Mouse (Mus musculus) hindbrain, postnatal 0 days (tissue): ENCODE results near the gene Rbfox1. TPM values are rescaled to one million over a fixed set of nuclear protein-coding genes. Genes with fewer than 3 reads are reported as not detected.

Source experiments
- ATAC-seq: fragments of 200-750 bp; cut with Nextera tagmentation; 2 replicates; pipeline ENCODE4 v1.8.0; 2017; ENCODE audit warnings: mild to moderate bottlenecking, moderate TSS enrichment, moderate library complexity
- DNase-seq: peaks from one replicate; pipeline ENCODE4 v3.0.0-alpha.2; 2015; ENCODE audit warnings: low spot score
- H3K27ac ChIP-seq: fragments of 300-500 bp; sonication (generic); 2 replicates; pipeline ENCODE4 v1.5.1; 2014; ENCODE audit warnings: mild to moderate bottlenecking
- H3K27me3 ChIP-seq: fragments of 300-500 bp; sonication (generic); 2 replicates; pipeline ENCODE4 v1.6.1; 2014; ENCODE audit warnings: low read length, mixed read lengths; ENCODE audit not compliant: insufficient read depth
- H3K36me3 ChIP-seq: fragments of 300-500 bp; sonication (generic); 2 replicates; pipeline ENCODE4 v1.6.1; 2014; ENCODE audit warnings: low read length, mixed read lengths; ENCODE audit not compliant: insufficient read depth
- H3K4me1 ChIP-seq: fragments of 300-500 bp; sonication (generic); 2 replicates; pipeline ENCODE4 v1.6.1; 2014; ENCODE audit warnings: antibody characterized with exemption, low read length, mixed read lengths; ENCODE audit not compliant: insufficient read depth
- H3K4me2 ChIP-seq: fragments of 300-500 bp; sonication (generic); 2 replicates; pipeline ENCODE4 v1.6.1; 2014; ENCODE audit warnings: low read depth, mild to moderate bottlenecking, low read length, moderate library complexity, mixed read lengths
- H3K4me3 ChIP-seq: fragments of 300-500 bp; sonication (generic); 2 replicates; pipeline ENCODE4 v1.5.1; 2014; ENCODE audit warnings: low read length
- H3K9ac ChIP-seq: fragments of 300-500 bp; sonication (generic); replicated peaks from 2 replicates; pipeline ENCODE4 v1.6.1; 2014; ENCODE audit warnings: mild to moderate bottlenecking, low read length, moderate library complexity, mixed read lengths
- H3K9me3 ChIP-seq: fragments of 300-500 bp; sonication (generic); 2 replicates; pipeline ENCODE4 v1.6.1; 2016; ENCODE audit warnings: low read length, mixed read lengths
- CTCF ChIP-seq: IDR thresholded peaks from 2 replicates; pipeline ENCODE4 v1.5.1; 2016; ENCODE audit warnings: antibody characterized with exemption, control low read depth, low read depth
- WGBS: fragments of 180-500 bp; shearing (Covaris S2); extraction: QIAGEN DNeasy Blood & Tissue Kit; methylation state at CpG from one replicate; pipeline ENCODE4 v1.1.7; 2014; 5-methylcytosine and 5-hydroxymethylcytosine counted together
- polyA plus RNA-seq: library from polyadenylated mRNA; unstranded; fragments of >200 nt; fragmentation: Nextera tagmentation; extraction: Ambion mirVana; gene quantifications from 2 replicates; pipeline ENCODE4 v1.2.1, GENCODE M21; 2015
- total RNA-seq: library from RNA; depleted of rRNA; stranded (reverse); fragments of >200 nt; gene quantifications from 2 replicates; pipeline ENCODE4 v1.2.3, GENCODE M21; 2014

Gene Rbfox1
- total and polyA plus RNA-seq, 2 experiments from 2014 or later: 158 to 204 TPM

DNA sequence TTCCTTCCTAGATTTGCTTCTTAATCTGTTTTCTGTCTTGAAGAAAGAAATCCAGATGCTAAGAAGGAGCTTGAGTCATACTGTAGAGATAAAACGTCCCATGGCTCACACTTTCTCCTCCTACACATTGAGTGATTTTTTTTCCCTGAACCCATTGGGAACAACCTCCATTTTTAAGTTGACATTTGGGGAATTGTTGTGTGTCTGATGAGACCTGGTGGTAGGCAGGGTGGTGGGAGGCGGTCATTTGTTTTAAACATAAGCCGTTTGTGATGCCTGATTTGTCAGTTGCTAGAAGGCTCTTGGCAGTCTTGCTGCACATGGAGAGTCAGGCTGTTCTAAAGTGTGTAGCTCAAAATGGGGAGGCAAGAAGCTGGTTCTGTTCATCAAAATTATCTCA lies 76.6 kb downstream of the Rbfox1 start:
- no peaks in the 10 kb centered on the region for H3K9me3 ChIP-seq
- TF ChIP-seq CTCF: no peak
- no peaks in the 10 kb centered on the region for H3K27me3 ChIP-seq
- DNase-seq: no peak
- ATAC-seq: no peak
- H3K27ac ChIP-seq: no peak overlapping the region
- no peak overlapping the region for H3K9ac ChIP-seq
- no peaks in the 10 kb centered on the region for H3K4me1 ChIP-seq
- no peaks in the 10 kb centered on the region for H3K36me3 ChIP-seq
- no peak overlapping the region for H3K4me3 ChIP-seq
- WGBS: 71% methylated on average over 3 of the region's 3 CpGs
- H3K4me2 ChIP-seq: no peak overlapping the region

DNA sequence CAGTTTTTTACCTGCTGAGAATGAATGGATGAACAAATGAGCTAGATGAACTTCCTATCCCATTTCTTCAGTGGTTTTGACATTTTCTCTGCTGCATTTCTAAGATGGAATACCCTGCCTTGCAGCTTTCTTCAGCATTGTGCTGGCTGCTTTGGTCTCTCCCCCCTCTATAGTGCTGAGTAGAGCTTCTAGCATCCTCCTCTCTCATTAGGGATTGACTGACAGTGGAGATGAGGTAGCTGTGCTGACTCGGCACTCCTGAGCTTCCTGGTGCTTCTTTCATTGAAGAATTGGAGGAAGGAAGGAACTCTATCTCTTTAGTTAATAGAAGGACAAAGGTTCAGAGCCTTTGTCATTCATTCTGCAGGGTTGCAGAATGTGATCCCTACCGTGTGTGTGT lies 89.0 kb downstream of the Rbfox1 start:
- no peaks in the 10 kb centered on the region for H3K9me3 ChIP-seq
- no peak overlapping the region for H3K9ac ChIP-seq
- H3K4me2 ChIP-seq: no peak overlapping the region
- ATAC-seq (no peak), DNase-seq (no peak)
- no peak overlapping the region for H3K4me3 ChIP-seq
- no peak overlapping the region for H3K27ac ChIP-seq
- TF ChIP-seq CTCF: no peak
- H3K36me3 ChIP-seq: no peaks in the 10 kb centered on the region
- H3K4me1 ChIP-seq: no peaks in the 10 kb centered on the region
- 51% methylated on average over 2 of the region's 2 CpGs for WGBS
- no peaks in the 10 kb centered on the region for H3K27me3 ChIP-seq

DNA sequence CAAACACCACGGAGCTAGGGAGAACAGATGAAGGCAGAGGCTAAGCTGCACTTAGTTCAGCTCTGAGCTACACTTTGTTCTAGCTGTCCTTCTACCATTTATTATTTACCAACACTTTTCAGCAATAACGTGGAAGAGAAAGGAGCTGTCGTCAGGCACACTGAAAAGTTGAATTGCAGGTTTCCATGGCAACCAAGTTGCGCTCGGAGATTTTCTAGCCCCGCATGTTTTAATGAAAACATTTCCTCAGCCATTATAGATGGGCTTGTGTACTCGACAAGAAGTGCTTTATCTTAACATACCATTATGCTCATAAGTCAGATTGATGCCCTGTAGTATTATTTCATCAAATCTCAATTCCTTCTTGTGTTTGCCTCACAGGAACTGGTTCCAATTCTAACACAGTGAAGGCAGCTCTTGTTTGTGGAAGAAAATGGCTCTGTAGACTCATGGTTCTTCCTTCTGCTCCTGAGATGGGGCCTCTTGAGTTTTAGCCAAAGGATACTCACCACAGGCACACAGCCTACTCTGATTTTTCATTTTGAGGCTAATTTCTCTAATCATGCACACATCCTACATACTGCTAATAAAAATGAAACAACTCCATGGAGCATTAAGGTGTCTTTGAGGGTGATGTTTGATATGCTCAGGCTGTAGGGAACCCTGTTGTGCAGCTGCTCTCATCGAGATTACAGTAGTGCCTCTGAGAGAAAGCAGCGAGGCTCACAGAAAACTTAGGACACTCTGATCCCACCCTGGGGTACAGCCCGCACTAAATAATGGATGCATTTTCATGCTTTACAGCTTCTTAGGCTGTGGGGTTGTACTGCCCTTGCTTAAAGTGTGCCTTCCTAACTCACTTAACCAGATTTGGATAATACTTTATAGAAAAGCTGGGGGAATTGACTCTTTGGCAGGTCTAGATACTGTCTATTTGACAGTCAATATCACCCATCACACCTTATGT lies 107.2 kb downstream of the Rbfox1 start:
- Histone ChIP-seq H3K9me3 (no peaks in the 10 kb centered on the region), H3K4me2 (no peak overlapping the region), H3K4me3 (no peak overlapping the region), H3K27ac (0 out of 2 replicates have a peak overlapping the region, but pooled peaks have one; percentile 22), H3K4me1 (peaks cover 6% of the 10 kb centered on the region; the same call in 1 of the 2 replicates), H3K27me3 (no peaks in the 10 kb centered on the region), H3K36me3 (no peaks in the 10 kb centered on the region), H3K9ac (no peak overlapping the region)
- no peak for TF ChIP-seq CTCF
- ATAC-seq (peak; percentile 78), DNase-seq (peak; percentile 80)
- WGBS: 18% methylated on average over 10 of the region's 10 CpGs

DNA sequence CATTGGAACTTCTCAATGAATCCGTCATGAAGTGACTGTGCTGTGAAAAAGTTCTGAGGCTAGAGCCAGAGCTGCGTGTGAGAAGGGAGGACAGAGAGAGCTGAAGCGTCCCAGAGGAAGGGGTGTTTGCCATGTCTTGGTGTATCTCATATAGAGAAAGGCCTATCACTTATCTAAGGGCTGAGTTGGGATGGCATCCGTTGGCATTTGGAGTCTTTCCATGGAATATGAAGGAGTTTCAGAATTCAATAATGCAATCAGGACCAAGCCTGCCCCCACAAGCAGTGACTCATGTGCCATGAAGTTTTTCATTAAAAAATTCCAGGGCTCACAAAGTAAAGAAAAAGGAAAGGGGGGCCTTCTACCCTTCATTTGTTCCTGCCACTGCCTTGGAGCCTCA lies 112.0 kb downstream of the Rbfox1 start:
- Histone ChIP-seq H3K9me3 (no peaks in the 10 kb centered on the region), H3K4me3 (no peak overlapping the region), H3K27me3 (no peaks in the 10 kb centered on the region), H3K4me2 (no peak overlapping the region), H3K9ac (no peak overlapping the region), H3K4me1 (peaks cover 6% of the 10 kb centered on the region; the same call in 1 of the 2 replicates), H3K27ac (no peak overlapping the region), H3K36me3 (no peaks in the 10 kb centered on the region)
- no peak for TF ChIP-seq CTCF
- DNase-seq: no peak
- WGBS: 43% methylated on average over 4 of the region's 4 CpGs
- ATAC-seq: no peak

DNA sequence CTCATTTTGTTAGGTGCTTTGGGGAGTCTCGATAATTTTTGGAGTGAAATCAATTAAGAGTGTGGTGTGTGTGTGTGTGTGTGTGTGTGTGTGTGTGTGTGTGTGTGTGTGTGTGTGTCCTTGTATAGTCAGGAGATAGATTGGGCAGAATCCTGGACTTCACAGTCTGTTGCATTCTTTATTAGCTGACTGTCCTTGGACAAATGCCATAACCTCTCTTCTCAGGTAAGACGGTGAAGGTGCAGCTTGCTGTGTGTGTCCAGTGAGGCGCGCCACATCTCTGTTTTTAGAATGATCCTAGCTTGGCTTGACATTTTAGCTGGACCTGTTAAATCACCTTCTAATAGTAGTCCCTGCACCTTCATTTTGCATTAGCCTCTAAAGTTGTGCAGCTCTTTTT lies 112.5 kb downstream of the Rbfox1 start:
- TF ChIP-seq CTCF: no peak
- Histone ChIP-seq H3K4me3 (no peak overlapping the region), H3K27me3 (no peaks in the 10 kb centered on the region), H3K4me1 (peaks cover 2% of the 10 kb centered on the region; the same call in 1 of the 2 replicates), H3K9me3 (no peaks in the 10 kb centered on the region), H3K4me2 (no peak overlapping the region), H3K36me3 (no peaks in the 10 kb centered on the region), H3K9ac (no peak overlapping the region), H3K27ac (no peak overlapping the region)
- WGBS: 68% methylated on average over 4 of the region's 4 CpGs
- ATAC-seq: no peak
- no peak for DNase-seq

DNA sequence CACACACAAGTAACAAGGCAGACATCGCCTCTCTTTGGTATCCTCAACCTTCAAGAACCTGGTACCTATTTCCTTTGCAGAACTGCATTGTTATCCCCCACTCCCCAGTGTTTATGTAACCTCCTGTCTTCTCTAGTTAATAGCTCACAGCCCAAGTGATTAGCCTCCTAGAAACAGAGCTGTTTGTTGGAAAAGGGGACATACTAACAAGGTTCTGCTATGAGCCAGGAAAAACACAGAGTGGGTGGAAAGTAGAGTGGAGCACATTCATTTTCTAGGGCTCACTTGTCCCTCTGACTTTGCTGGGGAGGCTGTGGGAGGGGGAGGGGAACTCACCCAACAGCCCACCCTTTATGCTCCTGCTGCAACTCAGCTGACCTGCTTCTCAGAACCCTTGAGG lies 114.9 kb downstream of the Rbfox1 start:
- no peak for ATAC-seq
- Histone ChIP-seq H3K36me3 (no peaks in the 10 kb centered on the region), H3K4me2 (no peak overlapping the region), H3K4me1 (no peaks in the 10 kb centered on the region), H3K27ac (no peak overlapping the region), H3K27me3 (no peaks in the 10 kb centered on the region), H3K9me3 (no peaks in the 10 kb centered on the region), H3K9ac (no peak overlapping the region), H3K4me3 (no peak overlapping the region)
- no peak for TF ChIP-seq CTCF
- DNase-seq: no peak
- WGBS: 87% methylated on average over 1 of the region's 1 CpGs

DNA sequence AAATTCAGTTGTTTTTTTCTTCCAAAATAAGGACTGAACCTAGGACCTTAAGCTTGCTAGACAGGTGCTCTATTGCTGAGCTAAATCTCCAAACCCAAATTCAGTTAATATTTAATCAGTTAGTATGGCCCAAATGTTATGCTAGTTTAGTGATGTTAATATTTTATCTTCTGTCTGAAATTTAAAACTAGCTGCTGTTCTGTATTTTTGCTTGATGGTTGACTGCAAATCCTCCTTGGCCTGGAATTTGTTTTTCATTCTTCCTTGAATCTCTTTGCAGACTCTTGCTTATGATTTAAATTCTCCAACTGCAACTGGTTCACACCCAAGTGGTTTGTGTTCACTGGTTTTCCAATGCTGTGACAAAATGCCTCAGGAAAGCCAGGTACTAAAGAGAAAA lies 121.8 kb downstream of the Rbfox1 start:
- Histone ChIP-seq H3K4me3 (no peak overlapping the region), H3K36me3 (no peaks in the 10 kb centered on the region), H3K9me3 (no peaks in the 10 kb centered on the region), H3K4me1 (no peaks in the 10 kb centered on the region), H3K27me3 (no peaks in the 10 kb centered on the region), H3K27ac (no peak overlapping the region), H3K9ac (no peak overlapping the region), H3K4me2 (no peak overlapping the region)
- DNase-seq: no peak
- TF ChIP-seq CTCF: no peak
- ATAC-seq: no peak
